Mouse (Mus musculus): ENCODE data around the gene Lmna.

DNA sequence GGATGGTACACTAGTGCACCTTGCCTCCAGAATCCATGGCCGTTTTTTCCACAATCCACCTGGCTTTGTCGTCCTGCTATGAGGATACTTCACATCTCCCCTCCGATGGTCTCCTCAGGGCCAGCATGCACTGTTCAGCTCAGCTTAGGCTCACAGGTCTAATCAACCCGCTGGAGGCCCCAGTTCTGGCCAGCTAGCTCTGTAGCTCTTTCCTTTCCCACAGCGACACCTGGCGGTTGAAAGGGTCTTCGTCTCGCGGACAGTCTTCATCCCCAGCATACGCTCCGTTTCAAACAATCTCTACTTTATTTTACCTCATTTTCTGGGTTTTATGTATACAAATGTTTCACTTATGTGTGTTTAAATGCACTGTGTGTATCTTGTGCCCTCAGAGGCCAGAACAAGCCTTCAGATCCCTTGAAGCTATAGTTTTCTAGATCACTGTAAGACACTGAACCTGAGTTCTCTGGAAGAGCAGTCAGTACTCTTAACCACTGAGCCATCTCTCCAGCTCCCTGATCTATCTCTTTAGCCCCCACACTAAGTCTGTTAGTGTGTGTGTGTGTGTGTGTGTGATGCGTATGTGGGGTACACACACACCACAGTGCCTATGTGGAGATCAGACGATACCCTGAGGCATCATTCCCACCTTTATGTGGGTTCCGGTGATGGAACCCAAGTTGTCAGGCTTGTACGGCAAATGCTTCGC, 42.5 kb downstream of the Lmna start:
- peak; percentile 95 for TF ChIP-seq CTCF (IDR thresholded peaks at IDR 0.05; ENCODE audit: low read depth, low read length)
- TF ChIP-seq POLR2A (IDR thresholded peaks at IDR 0.05; ENCODE audit: insufficient read depth, low read length), result no peak
